Mouse (Mus musculus) embryonic stem cell, embryonic (primary cell): ENCODE measurements around the gene Pgm5.

Source experiments
- CTCF ChIA-PET, 4 experiments: fragments of 300-600 bp in 2 of 4; fragments of 350-600 bp in 2 of 4; sonication (Branson Sonifier 250); formaldehyde crosslinking; loops; one replicate each; lab custom pipeline; 2022; ENCODE audit warnings: inconsistent platforms in 2 of 4; lab: Charles Lee
- POLR2A ChIA-PET, 4 experiments: fragments of 300-600 bp in 2 of 4; fragments of 350-600 bp in 2 of 4; sonication (Branson Sonifier 250); formaldehyde crosslinking; loops; one replicate each; lab custom pipeline; 2022; ENCODE audit warnings: antibody characterized with exemption in 4 of 4, inconsistent platforms in 1 of 4; lab: Charles Lee

Pgm5 gene

GRCm38 (mm10) chr19:24665771-24666170 is 195.9 kb downstream of the Pgm5 start:
- CTCF ChIA-PET = no interaction called here

GRCm38 (mm10) chr19:24662346-24662745 is 199.3 kb downstream of the Pgm5 start:
- ChIA-PET CTCF (interaction anchor here in 1 of 4 experiments (0.5 kb wide), 1 partner anchor 55 kb away, joined by 3 read pairs; no protein-coding TSS in a partner anchor), POLR2A (no interaction called here)

More at GRCm38 (mm10) chr19:24665771-24666170, 195.9 kb downstream of the Pgm5 start:
- POLR2A ChIA-PET = no interaction called here

DNA sequence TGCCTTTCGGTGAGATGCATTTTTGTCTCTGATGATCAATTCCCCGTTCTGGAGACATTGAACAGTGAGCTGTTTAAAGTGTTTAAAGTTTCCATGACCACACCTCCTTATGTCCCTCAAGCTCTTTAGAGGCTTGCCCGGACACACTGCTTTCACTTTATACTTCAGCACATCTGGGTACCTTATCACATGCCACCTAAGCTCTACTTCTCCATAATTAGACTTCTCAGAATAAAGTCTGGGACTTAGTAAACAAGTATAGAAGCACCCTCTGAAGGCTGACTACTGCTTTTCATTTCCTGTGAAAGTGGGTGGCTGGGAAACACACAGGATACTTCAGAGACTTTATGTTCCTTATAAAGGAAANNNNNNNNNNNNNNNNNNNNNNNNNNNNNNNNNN is 204.7 kb downstream of the Pgm5 start:
- ChIA-PET CTCF (interaction anchor here in 1 of 4 experiments (0.5 kb wide), 1 partner anchor 15 kb away, joined by 3 read pairs; no protein-coding TSS in a partner anchor), POLR2A (interaction anchor here in 1 of 4 experiments (0.6 kb wide), 1 partner anchor 53 kb away, joined by 4 read pairs; no protein-coding TSS in a partner anchor)

DNA sequence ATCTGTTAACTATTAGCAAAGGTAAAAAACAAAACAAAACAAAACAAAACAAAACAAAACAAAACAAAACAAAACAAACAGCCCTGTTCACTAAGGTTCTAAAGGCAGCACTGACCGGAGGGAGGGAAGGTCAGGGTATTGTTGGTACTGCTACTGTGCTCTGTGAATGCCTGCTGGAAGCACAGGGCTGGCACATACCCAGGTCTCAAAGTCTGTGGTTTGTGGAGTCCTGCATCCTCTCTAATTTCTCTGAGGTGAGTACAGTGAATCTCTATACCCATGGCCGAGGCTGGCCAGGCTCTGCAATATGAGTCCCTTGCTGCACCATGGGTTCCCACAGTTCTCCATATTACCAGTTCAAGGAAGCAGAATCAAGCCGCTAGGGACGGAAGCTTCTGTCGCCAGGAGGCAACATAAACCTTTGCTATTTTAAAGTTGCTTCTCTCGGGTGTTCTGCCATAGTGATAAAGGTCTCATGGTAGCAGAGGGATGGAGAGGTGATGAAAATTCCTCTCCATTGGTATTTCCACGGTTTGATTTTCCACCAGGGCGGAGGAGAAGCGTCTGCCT is 208.3 kb downstream of the Pgm5 start:
- ChIA-PET CTCF (interaction anchor here in 2 of 4 experiments (0.6 to 1.6 kb wide), 2 partner anchors 7 to 19 kb away, joined by 6 to 10 read pairs; no protein-coding TSS in a partner anchor), POLR2A (interaction anchor here in 1 of 4 experiments (0.6 kb wide), 1 partner anchor 364 kb away, joined by 3 read pairs; no protein-coding TSS in a partner anchor)

DNA sequence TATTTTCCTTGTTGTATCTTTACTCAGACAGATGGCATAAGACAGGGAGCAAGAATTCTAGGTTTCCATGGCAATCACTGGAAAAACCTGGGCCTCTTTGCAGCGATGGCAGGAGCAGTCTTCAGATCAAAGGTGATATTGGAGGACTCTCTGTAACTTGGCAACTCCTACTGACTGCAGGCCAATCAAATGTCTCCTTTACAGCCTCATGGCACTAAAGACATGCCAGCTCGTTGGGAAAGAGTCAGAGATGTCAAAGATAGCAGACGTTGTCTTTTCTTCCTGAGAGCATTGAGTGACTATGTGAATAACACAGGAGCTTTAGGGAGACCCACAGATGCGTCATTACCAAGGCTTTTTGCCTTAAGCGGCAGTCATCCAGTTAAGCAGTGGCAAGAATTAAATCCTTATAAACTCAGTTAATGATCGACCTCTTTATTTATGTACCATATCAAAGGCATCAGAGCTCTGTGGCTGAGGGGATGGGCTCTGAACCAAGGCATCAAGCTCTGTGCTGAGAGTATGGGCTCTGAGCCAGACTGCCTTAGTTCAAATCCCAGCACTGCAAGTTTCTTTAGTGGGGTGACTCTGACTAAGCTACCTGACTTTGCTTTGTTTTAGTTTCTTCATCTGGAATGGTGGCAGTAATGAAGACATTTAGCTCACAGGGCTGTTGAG is 209.2 kb downstream of the Pgm5 start:
- POLR2A ChIA-PET = no interaction called here
- CTCF ChIA-PET = interaction anchor here in 3 of 4 experiments (0.7 to 1.6 kb wide), 3 partner anchors 18 to 81 kb away, joined by 3 to 6 read pairs (median 4); no protein-coding TSS in a partner anchor

DNA sequence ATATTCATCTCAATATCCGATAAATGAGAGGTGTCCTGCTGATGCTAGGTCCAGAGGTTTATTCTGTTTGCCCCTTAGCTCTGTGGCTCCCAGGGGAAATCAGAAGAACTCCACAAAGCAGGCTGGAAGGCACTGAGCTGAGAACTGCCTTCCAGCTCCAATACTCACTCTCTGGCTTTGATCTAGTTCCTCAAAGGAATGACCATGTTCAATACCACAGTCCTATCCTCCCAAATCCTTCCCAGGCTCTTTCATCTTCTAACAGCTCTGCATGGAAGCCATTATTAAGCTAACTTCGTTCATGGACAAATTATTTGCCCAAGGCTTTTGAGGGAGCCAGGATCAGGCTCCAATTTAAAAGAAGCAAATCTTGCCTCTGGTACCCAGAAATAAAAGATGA is 210.1 kb downstream of the Pgm5 start:
- POLR2A ChIA-PET = no interaction called here
- CTCF ChIA-PET = interaction anchor here in 2 of 4 experiments (0.7 to 1.6 kb wide), 2 partner anchors 17 to 81 kb away, joined by 3 to 6 read pairs; no protein-coding TSS in a partner anchor

DNA sequence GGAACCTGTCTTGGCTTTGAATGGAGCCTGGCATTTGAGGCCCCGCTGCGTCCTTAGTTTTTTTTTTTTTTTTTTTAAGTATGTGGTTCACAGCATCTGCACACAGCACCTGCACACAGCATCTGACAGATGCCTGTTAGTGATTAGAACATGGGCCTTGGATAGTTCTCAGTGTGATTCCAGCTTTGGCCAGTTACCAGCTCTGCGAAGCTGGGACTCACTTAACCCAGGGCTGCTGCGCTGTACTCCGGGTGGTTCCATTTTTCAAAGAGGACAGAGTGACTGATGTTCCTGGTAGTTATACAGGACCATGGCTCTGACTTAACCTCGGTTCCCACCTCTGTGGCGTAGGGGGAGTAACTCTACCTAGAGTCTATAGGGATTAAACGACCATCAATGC is 211.2 kb downstream of the Pgm5 start:
- POLR2A ChIA-PET = interaction anchor here in 1 of 4 experiments (1.0 kb wide), 1 partner anchor 236 kb away, joined by 3 read pairs; no protein-coding TSS in a partner anchor
- CTCF ChIA-PET = interaction anchor here in 1 of 4 experiments (0.6 kb wide), 1 partner anchor 106 kb away, joined by 3 read pairs; no protein-coding TSS in a partner anchor

DNA sequence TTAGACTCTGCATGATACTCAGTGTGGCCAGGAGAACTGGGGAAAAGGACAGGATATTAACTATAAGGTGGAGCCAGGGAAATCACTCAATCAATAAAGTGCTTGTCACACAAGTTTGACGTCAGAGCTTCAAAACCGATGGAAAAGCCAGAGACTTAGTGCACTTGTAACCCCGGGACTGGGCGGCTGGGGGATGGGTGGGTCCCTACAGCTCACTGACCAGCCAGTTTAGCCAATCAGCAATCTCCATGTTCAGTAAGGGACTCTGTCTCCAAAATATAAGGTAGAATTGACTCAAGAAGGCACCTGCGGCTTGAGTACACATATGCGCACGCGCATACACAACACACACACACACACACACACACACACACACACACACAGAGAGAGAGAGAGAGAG is 213.6 kb downstream of the Pgm5 start:
- POLR2A ChIA-PET = no interaction called here
- CTCF ChIA-PET = interaction anchor here in 1 of 4 experiments (1.2 kb wide), 1 partner anchor 13 kb away, joined by 3 read pairs; no protein-coding TSS in a partner anchor

GRCm38 (mm10) chr19:24646162-24646829 is 215.4 kb downstream of the Pgm5 start:
- ChIA-PET CTCF (interaction anchor here (0.7 to 2.8 kb wide), 4 partner anchors 7 to 323 kb away, joined by 3 to 11 read pairs (median 7); no protein-coding TSS in a partner anchor), POLR2A (interaction anchor here in 1 of 4 experiments (1.2 kb wide), 1 partner anchor 9 kb away, joined by 3 read pairs; no protein-coding TSS in a partner anchor)

GRCm38 (mm10) chr19:24644971-24645370 is 216.7 kb downstream of the Pgm5 start:
- POLR2A ChIA-PET = interaction anchor here in 1 of 4 experiments (1.0 kb wide), 1 partner anchor 61 kb away, joined by 3 read pairs; no protein-coding TSS in a partner anchor
- CTCF ChIA-PET = interaction anchor here in 2 of 4 experiments (2.2 to 2.8 kb wide), 1 partner anchor 10 kb away, joined by 5 to 11 read pairs; no protein-coding TSS in a partner anchor

GRCm38 (mm10) chr19:24640982-24641381 is 220.7 kb downstream of the Pgm5 start:
- ChIA-PET POLR2A (no interaction called here), CTCF (no interaction called here)

- ChIA-PET POLR2A (no interaction called here), CTCF (interaction anchor here in 1 of 4 experiments (1.2 kb wide), 1 partner anchor 67 kb away, joined by 3 read pairs; no protein-coding TSS in a partner anchor)
Measured at GRCm38 (mm10) chr19:24637988-24638387, 223.7 kb downstream of the Pgm5 start.

DNA sequence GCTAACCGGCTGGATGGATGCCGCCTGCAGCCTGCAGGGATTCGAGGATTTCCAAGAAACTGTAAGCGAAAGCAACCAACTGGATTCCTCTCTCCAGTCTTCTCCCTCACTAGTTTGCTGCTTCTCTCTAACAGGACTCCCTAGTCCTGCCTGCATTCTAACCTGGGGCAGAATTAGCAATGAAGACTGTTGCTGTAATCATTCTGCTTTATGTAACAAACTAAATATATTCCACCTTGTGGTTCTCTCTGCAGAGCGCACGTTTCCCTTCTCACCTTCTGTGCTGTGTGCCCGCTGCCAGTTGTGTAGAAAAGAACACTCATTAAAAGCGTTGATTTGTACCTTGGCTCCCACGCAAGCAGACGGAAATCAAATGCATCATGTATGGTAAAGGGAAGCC is 225.0 kb downstream of the Pgm5 start:
- ChIA-PET CTCF (interaction anchor here (0.5 to 3.8 kb wide), 5 partner anchors 16 to 471 kb away, joined by 3 to 28 read pairs (median 7); no protein-coding TSS in a partner anchor), POLR2A (interaction anchor here in 1 of 4 experiments (0.9 kb wide), 1 partner anchor 10 kb away, joined by 3 read pairs; no protein-coding TSS in a partner anchor)

DNA sequence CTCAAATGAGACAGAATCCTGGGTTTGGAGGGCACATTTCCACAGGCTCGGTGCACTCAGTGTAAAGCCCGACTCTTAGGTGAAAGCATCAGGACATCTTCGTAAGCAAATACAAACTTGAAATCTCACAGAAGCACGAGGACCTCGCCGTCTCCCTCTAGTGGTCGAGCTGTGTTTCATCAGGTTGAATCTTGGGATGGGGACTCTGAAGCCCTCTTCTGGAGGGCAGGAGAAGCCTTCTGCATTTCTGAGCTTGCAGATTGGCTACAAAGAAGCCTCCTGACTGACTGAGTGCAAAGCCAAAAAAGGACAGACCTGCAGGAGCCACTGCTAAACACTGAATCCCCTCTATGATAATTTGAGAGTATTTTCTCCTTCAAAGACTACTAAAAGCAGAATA is 227.1 kb downstream of the Pgm5 start:
- POLR2A ChIA-PET = interaction anchor here in 3 of 4 experiments (0.6 to 1.2 kb wide), 4 partner anchors 51 to 318 kb away, joined by 3 to 9 read pairs (median 4); partner anchors contain the start of gene Fam122a (in 1 of the 3)

More for the DNA sequence above, 227.1 kb downstream of the Pgm5 start:
- CTCF ChIA-PET = interaction anchor here (0.6 to 3.8 kb wide), 62 partner anchors 8 to 1391 kb away, joined by 3 to 28 read pairs (median 4); partner anchors contain the start of genes Fxn (in 2 of the 4), Pgm5 (in 1 of the 4) and Pip5k1b (in 1 of the 4)
